In the genomic region with DNA sequence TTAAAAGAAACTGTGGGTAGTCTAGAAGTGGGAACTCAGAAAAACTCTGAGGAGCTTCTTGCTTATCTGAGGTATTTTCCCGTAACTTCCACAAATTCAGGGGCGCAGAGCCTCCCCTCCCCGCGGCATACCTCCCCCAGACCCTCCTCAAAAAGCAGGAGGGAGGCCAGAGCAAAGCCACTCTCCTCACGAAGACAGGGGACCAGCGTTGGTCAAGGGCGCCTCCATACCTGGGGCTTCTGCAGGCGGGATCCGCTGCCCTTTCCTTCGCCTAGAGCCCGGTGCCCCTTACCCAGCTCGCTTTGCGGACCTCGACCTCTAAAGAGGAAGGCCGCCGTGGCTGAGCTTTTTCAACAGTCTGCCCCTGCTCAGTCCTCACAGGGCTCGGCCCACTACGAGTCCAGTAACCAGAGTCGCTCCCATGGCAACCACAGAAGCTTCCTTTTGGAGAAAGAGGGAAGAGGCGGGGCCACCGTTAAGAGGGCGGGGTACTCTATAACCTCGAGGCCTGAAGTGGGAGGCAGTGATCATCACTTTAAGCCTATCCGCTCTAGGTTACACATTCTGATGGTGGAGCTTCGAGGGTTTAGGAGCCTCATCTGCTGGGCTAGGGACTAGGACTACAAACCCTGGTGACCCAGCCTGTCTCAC, we compare ENCODE assay signal across 8 mouse cellular contexts. TPM values are rescaled to one million over a fixed set of nuclear protein-coding genes. Genes with fewer than 3 reads are reported as not detected.
DNase-seq lines count a peak whose midpoint lies in the region; ATAC-seq and TF ChIP-seq lines count a peak whose summit lies in the region.

TSS of gene Lrrc34 (minus strand) at position 430 of the 651 bp plus-strand sequence.

- no peaks in the 10 kb centered on the region for H3K4me1 ChIP-seq in MEL (ENCODE audit: control insufficient read depth in 1 of 2, insufficient read depth in 2 of 2, low read length in 2 of 2)
- peaks cover 18% of the 10 kb centered on the region for H3K4me1 ChIP-seq in forebrain, embryonic 12.5 days
- 0 out of 2 replicates have a peak, but pooled peaks cover 6% of the 10 kb centered on the region for H3K4me1 ChIP-seq in hindbrain, embryonic 14.5 days (replicated peaks; ENCODE audit: control insufficient read depth, insufficient read depth, low read length)
- H3K4me1 ChIP-seq in limb, embryonic 15.5 days = peaks cover 15% of the 10 kb centered on the region
- peaks cover 4% of the 10 kb centered on the region; the same call in 1 of the 2 replicates for H3K4me1 ChIP-seq in midbrain, embryonic 14.5 days (ENCODE audit: control insufficient read depth, insufficient read depth, low read length)

- H3K4me2 ChIP-seq in forebrain, embryonic 12.5 days = peak within 1 kb of the TSS; percentile 53
- peak within 1 kb of the TSS; percentile 55 for H3K4me2 ChIP-seq in hindbrain, embryonic 14.5 days (replicated peaks)
- peak within 1 kb of the TSS; percentile 71 for H3K4me2 ChIP-seq in limb, embryonic 15.5 days
- peak within 1 kb of the TSS; percentile 61 for H3K4me2 ChIP-seq in midbrain, embryonic 14.5 days (ENCODE audit: low read length)

- H3K27ac ChIP-seq in MEL (ENCODE audit: control insufficient read depth, low read depth, low read length) = no peak within 1 kb of the TSS
- no peak within 1 kb of the TSS for H3K27ac ChIP-seq in forebrain, embryonic 12.5 days
- H3K27ac ChIP-seq in hindbrain, embryonic 14.5 days = no peak within 1 kb of the TSS
- no peak within 1 kb of the TSS for H3K27ac ChIP-seq in limb, embryonic 15.5 days
- no peak within 1 kb of the TSS for H3K27ac ChIP-seq in midbrain, embryonic 14.5 days (replicated peaks; ENCODE audit: low read depth, low read length)

- no peaks in the 10 kb centered on the region for H3K36me3 ChIP-seq in MEL (ENCODE audit: control insufficient read depth in 1 of 2, insufficient read depth in 2 of 2, low read length in 2 of 2)
- no peaks in the 10 kb centered on the region for H3K36me3 ChIP-seq in forebrain, embryonic 12.5 days (replicated peaks)
- no peaks in the 10 kb centered on the region for H3K36me3 ChIP-seq in hindbrain, embryonic 14.5 days (replicated peaks; ENCODE audit: control insufficient read depth, insufficient read depth)
- no peaks in the 10 kb centered on the region for H3K36me3 ChIP-seq in limb, embryonic 15.5 days
- no peaks in the 10 kb centered on the region for H3K36me3 ChIP-seq in midbrain, embryonic 14.5 days (ENCODE audit: control insufficient read depth, insufficient read depth, low read length)

- no peaks in the 10 kb centered on the region; a peak in 1 of 4 replicates for H3K27me3 ChIP-seq in MEL (ENCODE audit: control insufficient read depth in 1 of 2, insufficient read depth in 2 of 2, low read length in 2 of 2)
- H3K27me3 ChIP-seq in forebrain, embryonic 12.5 days = peaks cover 41% of the 10 kb centered on the region
- peaks cover 35% of the 10 kb centered on the region for H3K27me3 ChIP-seq in hindbrain, embryonic 14.5 days (ENCODE audit: control insufficient read depth, insufficient read depth, low read length)
- H3K27me3 ChIP-seq in limb, embryonic 15.5 days = peaks cover 18% of the 10 kb centered on the region
- peaks cover 12% of the 10 kb centered on the region for H3K27me3 ChIP-seq in midbrain, embryonic 14.5 days (ENCODE audit: control insufficient read depth, insufficient read depth, low read length)

- TF ChIP-seq POLR2A in MEL (IDR thresholded peaks at IDR 0.05; ENCODE audit: control insufficient read depth in 1 of 2, insufficient read depth in 1 of 2, low read depth in 1 of 2, low read length in 2 of 2, poor library complexity in 1 of 2) = no peak

- TF ChIP-seq RAD21 in MEL (IDR thresholded peaks at IDR 0.05; ENCODE audit: low read depth, low read length) = no peak

- ATAC-seq in CD4-positive, CD25-positive, alpha-beta regulatory T cell, adult 4 months = no peak
- peak; percentile 85 for ATAC-seq in forebrain, embryonic 12.5 days (ENCODE audit: low FRiP score)
- peak; percentile 88 for ATAC-seq in hindbrain, embryonic 14.5 days (ENCODE audit: low FRiP score)
- no peak; the same call in 1 of the 2 replicates for ATAC-seq in limb, embryonic 15.5 days (ENCODE audit: insufficient number of reproducible peaks, low FRiP score, low TSS enrichment, low read depth)
- peak; percentile 53 for ATAC-seq in midbrain, embryonic 14.5 days (ENCODE audit: low FRiP score, low TSS enrichment)

- H3K79me2 ChIP-seq in MEL (ENCODE audit: control insufficient read depth, insufficient read depth, low read length, poor library complexity) = no peaks in the 10 kb centered on the region

- TF ChIP-seq CTCF in MEL (IDR thresholded peaks at IDR 0.05 in 2 of 3, conservative IDR thresholded peaks at IDR 0.05 in 1 of 3; ENCODE audit: control insufficient read depth in 1 of 3, insufficient read depth in 1 of 3, low read depth in 2 of 3, low read length in 3 of 3, poor library complexity in 1 of 3, severe bottlenecking in 1 of 3) = no peak

- no peaks in the 10 kb centered on the region for H3K9me3 ChIP-seq in MEL (replicated peaks; ENCODE audit: insufficient read depth, low read length)
- no peaks in the 10 kb centered on the region for H3K9me3 ChIP-seq in forebrain, embryonic 12.5 days
- H3K9me3 ChIP-seq in hindbrain, embryonic 14.5 days (ENCODE audit: control insufficient read depth, low read length) = no peaks in the 10 kb centered on the region
- no peaks in the 10 kb centered on the region for H3K9me3 ChIP-seq in limb, embryonic 15.5 days
- H3K9me3 ChIP-seq in midbrain, embryonic 14.5 days (ENCODE audit: control insufficient read depth, low read length) = no peaks in the 10 kb centered on the region

- DNase-seq in CD4-positive, CD25-positive, alpha-beta regulatory T cell, adult 2 months (ENCODE audit: low read depth, low spot score) = peak; percentile 2
- peak; percentile 17 for DNase-seq in MEL (ENCODE audit: low read depth, low spot score)
- peak; percentile 41 for DNase-seq in hindbrain, embryonic 14.5 days (ENCODE audit: low spot score)
- DNase-seq in midbrain, embryonic 14.5 days = peak; percentile 77
- peak; percentile 69 for DNase-seq in yolk sac, embryonic 10.5 days (ENCODE audit: low spot score)

- no peak for TF ChIP-seq EP300 in MEL (IDR thresholded peaks at IDR 0.05; ENCODE audit: low read depth in 1 of 2, low read length in 2 of 2)

- H3K4me3 ChIP-seq in MEL (ENCODE audit: control insufficient read depth in 1 of 2, insufficient read depth in 1 of 2, low read depth in 2 of 2, low read length in 2 of 2) = no peak within 1 kb of the TSS
- H3K4me3 ChIP-seq in forebrain, embryonic 12.5 days (replicated peaks) = peak within 1 kb of the TSS; percentile 29
- peak within 1 kb of the TSS; percentile 28 for H3K4me3 ChIP-seq in hindbrain, embryonic 14.5 days (replicated peaks; ENCODE audit: low read length)
- H3K4me3 ChIP-seq in limb, embryonic 15.5 days = peak within 1 kb of the TSS; percentile 38
- H3K4me3 ChIP-seq in midbrain, embryonic 14.5 days (replicated peaks; ENCODE audit: low read depth, low read length) = peak within 1 kb of the TSS; percentile 29

- WGBS in forebrain, embryonic 12.5 days = 2% methylated on average over 25 of the region's 25 CpGs
- WGBS in hindbrain, embryonic 14.5 days = 2% methylated on average over 25 of the region's 25 CpGs
- WGBS in limb, embryonic 15.5 days = 2% methylated on average over 25 of the region's 25 CpGs
- 2% methylated on average over 25 of the region's 25 CpGs for WGBS in midbrain, embryonic 14.5 days

- H3K9ac ChIP-seq in MEL (ENCODE audit: control insufficient read depth, low read depth, low read length, poor library complexity, severe bottlenecking) = no peak within 1 kb of the TSS
- H3K9ac ChIP-seq in forebrain, embryonic 12.5 days = peak within 1 kb of the TSS; percentile 41; the same call in 1 of the 2 replicates
- peak within 1 kb of the TSS; percentile 51 for H3K9ac ChIP-seq in hindbrain, embryonic 14.5 days
- no peak within 1 kb of the TSS for H3K9ac ChIP-seq in limb, embryonic 15.5 days
- peak within 1 kb of the TSS; percentile 47 for H3K9ac ChIP-seq in midbrain, embryonic 14.5 days (replicated peaks; ENCODE audit: low read length)

TF ChIP-seq in MEL, 35 proteins besides CTCF, POLR2A, EP300 and RAD21:
- no peak for TF ChIP-seq MXI1 (IDR thresholded peaks at IDR 0.05; ENCODE audit: low read depth, low read length)
- no peak for TF ChIP-seq POLR2AphosphoS2 (IDR thresholded peaks at IDR 0.05; ENCODE audit: low read length)
- TF ChIP-seq ZNF384 (IDR thresholded peaks at IDR 0.05; ENCODE audit: low read depth, low read length) = no peak
- TF ChIP-seq RCOR1 (IDR thresholded peaks at IDR 0.05; ENCODE audit: low read depth, low read length) = no peak
- TF ChIP-seq SMC3 (IDR thresholded peaks at IDR 0.05; ENCODE audit: low read depth, low read length) = no peak
- TF ChIP-seq POLR2AphosphoS5 (IDR thresholded peaks at IDR 0.05; ENCODE audit: borderline replicate concordance, low read depth, low read length) = no peak
- TF ChIP-seq MYB (IDR thresholded peaks at IDR 0.05; ENCODE audit: low read depth, low read length) = no peak
- no peak for TF ChIP-seq MEF2A (IDR thresholded peaks at IDR 0.05; ENCODE audit: extremely low read depth, insufficient replicate concordance, low read depth, low read length, poor library complexity, severe bottlenecking)
- no peak for TF ChIP-seq E2F4 (IDR thresholded peaks at IDR 0.05; ENCODE audit: borderline replicate concordance, low read depth, low read length)
- no peak for TF ChIP-seq MYC (IDR thresholded peaks at IDR 0.05; ENCODE audit: low read depth, low read length)
- no peak for TF ChIP-seq GABPA (IDR thresholded peaks at IDR 0.05; ENCODE audit: low read depth, low read length)
- no peak for TF ChIP-seq GATA1 (IDR thresholded peaks at IDR 0.05; ENCODE audit: low read depth, low read length)
- TF ChIP-seq JUND (IDR thresholded peaks at IDR 0.05; ENCODE audit: low read depth, low read length) = no peak

RNA-seq across cellular contexts. Expression of gene Lrrc34, which starts in this region (rescaled TPM):
- polyA plus RNA-seq in CD4-positive, CD25-positive, alpha-beta regulatory T cell, adult 4 months (2017; shearing (Covaris generic)) = under 1 TPM in 1 of 2 experiments, not detected in 1; 0.16 TPM
- total RNA-seq in MEL (2012; rRNA removed) = not detected in 2 replicates
- polyA plus RNA-seq in MEL (2012; ENCODE audit: insufficient read depth in 1 of 2, insufficient read length in 2 of 2, low read depth in 1 of 2, low replicate concordance in 2 of 2, missing spikeins in 1 of 2) = not detected
- polyA plus RNA-seq in forebrain, embryonic 12.5 days (2016; fragmentation: Nextera tagmentation; extraction: Ambion mirVana) = 1.5 and 1.9 TPM in 2 replicates
- polyA plus RNA-seq in hindbrain, embryonic 14.5 days (2014; fragmentation: Nextera tagmentation; extraction: Ambion mirVana) = 1.7 and 2.9 TPM in 2 replicates
- polyA plus RNA-seq in limb, embryonic 15.5 days (2015; fragmentation: Nextera tagmentation; extraction: Ambion mirVana) = 0.42 and 0.89 TPM in 2 replicates
- polyA plus RNA-seq in midbrain, embryonic 14.5 days (2014; fragmentation: Nextera tagmentation; extraction: Ambion mirVana) = 0.82 and 1.1 TPM in 2 replicates

Comparison
In these comparisons a context has a peak if more than half of its experiments do, and no peak if none do; other contexts are left out.
1. Peak in DNase-seq in MEL; RNA of the gene not detected or under 1 TPM.
2. DNase-seq: peak in every context shown above with its lines; median percentile 77 in midbrain, embryonic 14.5 days; 69 in yolk sac, embryonic 10.5 days; 41 in hindbrain, embryonic 14.5 days; 17 in MEL; 2 in CD4-positive, CD25-positive, alpha-beta regulatory T cell, adult 2 months.
3. ATAC-seq: peak in forebrain, embryonic 12.5 days (single experiment), hindbrain, embryonic 14.5 days (single experiment) and midbrain, embryonic 14.5 days (single experiment); none in CD4-positive, CD25-positive, alpha-beta regulatory T cell, adult 4 months (single experiment) and limb, embryonic 15.5 days (single experiment).
4. H3K4me3 ChIP-seq: peak in forebrain, embryonic 12.5 days (single experiment), hindbrain, embryonic 14.5 days (single experiment), limb, embryonic 15.5 days (single experiment) and midbrain, embryonic 14.5 days (single experiment); none in MEL (0 of 2).
5. H3K9ac ChIP-seq: peak in forebrain, embryonic 12.5 days (single experiment), hindbrain, embryonic 14.5 days (single experiment) and midbrain, embryonic 14.5 days (single experiment); none in MEL (single experiment) and limb, embryonic 15.5 days (single experiment).
6. Peak in every context shown above with its lines, with median percentiles within 50 percentile points of each other: H3K4me2 ChIP-seq.